Mouse (Mus musculus): ENCODE results near the gene Rbmx. TPM values are rescaled to one million over a fixed set of nuclear protein-coding genes. Genes with fewer than 3 reads are reported as not detected.

Rbmx gene
- total RNA-seq, 2 experiments from 2014 or later: 13.9 to 17.2 TPM

Other genes with a start within 250 kb of the Rbmx start
- not detected for gene Cd40lg, start 180.9 kb downstream of the Rbmx start, total RNA-seq (2021)
- gene Arhgef6, start 54.3 kb downstream of the Rbmx start, total RNA-seq (2021): 10 to 100 TPM; 47.4 to 60.0 TPM
- gene Gm364, start 16.1 kb upstream of the Rbmx start, total RNA-seq (2021): not detected
- gene Gpr101, start 110.7 kb upstream of the Rbmx start, total RNA-seq (2021): not detected